In the genomic region with DNA sequence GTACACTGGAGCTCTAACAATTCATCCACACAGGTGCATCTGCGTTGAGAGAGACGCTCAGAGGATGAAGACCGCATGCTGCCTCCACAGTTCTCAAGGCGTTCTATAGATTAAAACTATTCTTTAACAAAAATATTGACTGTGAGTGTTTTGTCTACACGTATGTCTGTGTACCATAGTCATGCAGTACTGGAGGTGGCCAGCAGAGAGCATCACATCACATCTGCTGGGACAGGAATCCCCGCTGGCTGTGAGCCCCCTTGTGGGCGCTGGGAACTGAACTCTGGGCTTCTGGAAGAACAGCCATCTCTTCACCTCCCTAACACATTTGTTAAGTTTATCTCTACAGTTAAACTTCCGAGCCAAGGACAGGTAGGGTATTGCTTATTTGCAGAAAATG, we compare ENCODE assay signal across 19 mouse cellular contexts. TPM values are rescaled to one million over a fixed set of nuclear protein-coding genes. Genes with fewer than 3 reads are reported as not detected.
A peak's percentile ranks its signal among the peaks of the same experiment; 100 is the strongest.
DNase-seq lines count a peak whose midpoint lies in the region; ATAC-seq and TF ChIP-seq lines count a peak whose summit lies in the region.
"Had no signal": no experiment of that assay in that cellular context is flagged by ENCODE, and none has a peak within 500 bp of the region (broad histone marks: within the 10 kb centered on the region; RNA-seq: fewer than 3 reads in every experiment).

No protein-coding gene starts in this region.

- no peaks in the 10 kb centered on the region for H3K27me3 ChIP-seq in stomach, postnatal 0 days (ENCODE audit: control insufficient read depth, insufficient read depth, low read length)
- H3K27me3 ChIP-seq: hindbrain, embryonic 12.5 days; lung, embryonic 15.5 days had no signal

- ATAC-seq in stomach, postnatal 0 days (ENCODE audit: low FRiP score, low TSS enrichment) = no peak

- no peak overlapping the region for H3K4me2 ChIP-seq in stomach, postnatal 0 days (replicated peaks; ENCODE audit: low read depth)
- H3K4me2 ChIP-seq: hindbrain, embryonic 12.5 days; lung, embryonic 15.5 days had no signal

- H3K27ac ChIP-seq in layer of hippocampus, adult 2 months = no peak overlapping the region
- H3K27ac ChIP-seq in ES-E14 (ENCODE audit: insufficient read depth, low read depth, low read length, poor library complexity, severe bottlenecking) = no peak overlapping the region
- no peak overlapping the region for H3K27ac ChIP-seq in stomach, postnatal 0 days (replicated peaks)
- H3K27ac ChIP-seq: hindbrain, embryonic 12.5 days; lung, embryonic 15.5 days had no signal

- H3K36me3 ChIP-seq in ES-E14 (ENCODE audit: control insufficient read depth, insufficient read depth, low read length, poor library complexity, severe bottlenecking) = no peaks in the 10 kb centered on the region
- H3K36me3 ChIP-seq in stomach, postnatal 0 days (ENCODE audit: control insufficient read depth, insufficient read depth, low read length) = no peaks in the 10 kb centered on the region
- H3K36me3 ChIP-seq: hindbrain, embryonic 12.5 days; lung, embryonic 15.5 days had no signal

- in situ Hi-C loops in ES-E14 (cut with MboI; ENCODE audit: low sequenced_read_pairs in 2 of 2, unreplicated experiment in 2 of 2) = no loop called here

- WGBS in stomach, postnatal 0 days = 80% methylated on average over 8 of the region's 8 CpGs

- H3K9me3 ChIP-seq in ES-E14 (ENCODE audit: control insufficient read depth, insufficient read depth, low read depth, low read length) = no peaks in the 10 kb centered on the region
- no peaks in the 10 kb centered on the region for H3K9me3 ChIP-seq in stomach, postnatal 0 days (ENCODE audit: control insufficient read depth, low read length)
- H3K9me3 ChIP-seq: hindbrain, embryonic 12.5 days; lung, embryonic 15.5 days had no signal

- no peak for TF ChIP-seq EP300 in stomach, postnatal 0 days (optimal IDR thresholded peaks at IDR 0.05)

- peak; percentile 58 for TF ChIP-seq CTCF in layer of hippocampus, adult 2 months (conservative IDR thresholded peaks at IDR 0.05)
- TF ChIP-seq CTCF in stomach, postnatal 0 days (IDR thresholded peaks at IDR 0.05; ENCODE audit: low read depth) = peak; percentile 42

- no peak overlapping the region for H3K4me3 ChIP-seq in layer of hippocampus, adult 2 months
- H3K4me3 ChIP-seq in ES-E14 (ENCODE audit: insufficient read depth in 1 of 2, low read depth in 1 of 2, low read length in 2 of 2, poor library complexity in 1 of 2, severe bottlenecking in 1 of 2) = no peak overlapping the region
- no peak overlapping the region for H3K4me3 ChIP-seq in stomach, postnatal 0 days (ENCODE audit: low read depth, low read length)
- H3K4me3 ChIP-seq: hindbrain, embryonic 12.5 days; lung, embryonic 15.5 days had no signal

- intact Hi-C loops in left cerebral cortex, postnatal 14 days (cut with DNase I) = no loop called here

- no peak for DNase-seq in layer of hippocampus, adult 2 months (ENCODE audit: low spot score in 2 of 2)
- no peak for DNase-seq in layer of hippocampus, postnatal 14 days (ENCODE audit: low spot score in 2 of 2)
- DNase-seq in thymus, postnatal 14 days = peak; percentile 32
- DNase-seq in thymus, adult 18-20 months = no peak
- DNase-seq in ES-E14 (ENCODE audit: low read depth, low spot score) = peak; percentile 78
- DNase-seq in stomach, postnatal 0 days (ENCODE audit: low spot score) = no peak
- no peak for DNase-seq in left cerebral cortex, postnatal 14 days (ENCODE audit: low spot score in 2 of 2)
- DNase-seq in cerebellum, postnatal 10 days = no peak
- DNase-seq: adrenal gland, adult 2 months; cerebellum, adult 9-10 months; kidney, adult 8-10 months; right cerebral cortex, adult 18-20 months had no signal

- H3K9ac ChIP-seq in ES-E14 (ENCODE audit: insufficient read depth, low read depth, low read length, poor library complexity, severe bottlenecking) = no peak overlapping the region
- no peak overlapping the region for H3K9ac ChIP-seq in stomach, postnatal 0 days (ENCODE audit: low read length)
- H3K9ac ChIP-seq: hindbrain, embryonic 12.5 days; lung, embryonic 15.5 days had no signal

- no peaks in the 10 kb centered on the region for H3K4me1 ChIP-seq in ES-E14 (ENCODE audit: control insufficient read depth in 2 of 2, insufficient read depth in 2 of 2, low read length in 2 of 2, poor library complexity in 1 of 2)
- no peaks in the 10 kb centered on the region for H3K4me1 ChIP-seq in stomach, postnatal 0 days (replicated peaks; ENCODE audit: control insufficient read depth, insufficient read depth)

TF ChIP-seq in ES-E14, 5 proteins besides CTCF, POLR2A, EP300 and RAD21:
- TF ChIP-seq CHD2 (IDR thresholded peaks at IDR 0.05; ENCODE audit: low read depth, low read length) = no peak
- 0 out of 2 replicates have a peak, but pooled peaks have one; percentile 44 for TF ChIP-seq HCFC1 (IDR thresholded peaks at IDR 0.05; ENCODE audit: borderline replicate concordance, insufficient read depth, low read length)
- 0 out of 2 replicates have a peak, but pooled peaks have one; percentile 32 for TF ChIP-seq ZNF384 (IDR thresholded peaks at IDR 0.05; ENCODE audit: low read depth, low read length)

RNA-seq across cellular contexts. Expression of gene Slpi, which starts 7.2 kb away (rescaled TPM):
- 1 to 10 TPM in 1 of 2 experiments, not detected in 1; 1.8 TPM for total RNA-seq in layer of hippocampus, adult 2 months (2021)
- 1 to 10 TPM; 1.2 to 2.0 TPM for total RNA-seq in layer of hippocampus, postnatal 14 days (2021)
- total RNA-seq in ES-E14 (2012; rRNA removed) = not detected in 2 replicates
- polyA plus RNA-seq in stomach, postnatal 0 days (2015; fragmentation: Nextera tagmentation; extraction: Ambion mirVana) = 4,305 and 4,348 TPM in 2 replicates
- not detected for total RNA-seq in left cerebral cortex, postnatal 14 days (2021)
- total RNA-seq: megakaryocyte-erythroid progenitor cell, adult 5-6 weeks had no signal

RNA-seq across cellular contexts. Expression of gene Rbpjl, which starts 21.2 kb away (rescaled TPM):
- total RNA-seq in layer of hippocampus, adult 2 months (2021) = under 1 TPM; 0.07 to 0.46 TPM
- total RNA-seq in layer of hippocampus, postnatal 14 days (2021) = under 1 TPM; 0.41 to 0.91 TPM
- total RNA-seq in ES-E14 (2012; rRNA removed) = 0.04 TPM in 1 of 2 replicates, not detected in the other
- polyA plus RNA-seq in stomach, postnatal 0 days (2015; fragmentation: Nextera tagmentation; extraction: Ambion mirVana) = 0.32 and 0.36 TPM in 2 replicates
- total RNA-seq in left cerebral cortex, postnatal 14 days (2021) = under 1 TPM; 0.32 to 0.42 TPM
- total RNA-seq: adrenal gland, adult 2 months; megakaryocyte-erythroid progenitor cell, adult 5-6 weeks had no signal
- polyA plus RNA-seq: adrenal gland, adult 2 months had no signal

RNA-seq across cellular contexts. Expression of gene Matn4, which starts 23.2 kb away (rescaled TPM):
- total RNA-seq in layer of hippocampus, adult 2 months (2021) = 10 to 100 TPM; 10.3 to 11.2 TPM
- 10 to 100 TPM; 21.2 to 21.6 TPM for total RNA-seq in layer of hippocampus, postnatal 14 days (2021)
- 1.7 and 2.3 TPM in 2 replicates for total RNA-seq in ES-E14 (2012; rRNA removed)
- 2.0 and 3.1 TPM in 2 replicates for polyA plus RNA-seq in stomach, postnatal 0 days (2015; fragmentation: Nextera tagmentation; extraction: Ambion mirVana)
- 10 to 100 TPM; 13.4 to 15.0 TPM for total RNA-seq in left cerebral cortex, postnatal 14 days (2021)
- total RNA-seq: neutrophil, adult 5-6 weeks had no signal

RNA-seq across cellular contexts. Expression of gene Svs5, which starts 49.2 kb away (rescaled TPM):
- total RNA-seq in layer of hippocampus, adult 2 months (2021) = not detected
- not detected for total RNA-seq in layer of hippocampus, postnatal 14 days (2021)
- not detected in 2 replicates for total RNA-seq in ES-E14 (2012; rRNA removed)
- polyA plus RNA-seq in stomach, postnatal 0 days (2015; fragmentation: Nextera tagmentation; extraction: Ambion mirVana) = not detected in 2 replicates
- not detected for total RNA-seq in left cerebral cortex, postnatal 14 days (2021)
- total RNA-seq: gastrocnemius, postnatal 4 days; megakaryocyte-erythroid progenitor cell, adult 5-6 weeks; neutrophil, adult 5-6 weeks had no signal
- polyA plus RNA-seq: adrenal gland, adult 2 months; heart, embryonic 16.5 days; hindbrain, embryonic 12.5 days; limb, embryonic 11.5 days; lung, embryonic 15.5 days had no signal

Comparison
In these comparisons a context has a peak if more than half of its experiments do, and no peak if none do; other contexts are left out.
1. DNase-seq: peak in thymus, postnatal 14 days (single experiment) and ES-E14 (single experiment); none in layer of hippocampus, adult 2 months (0 of 2), layer of hippocampus, postnatal 14 days (0 of 2), thymus, adult 18-20 months (0 of 2), stomach, postnatal 0 days (single experiment), left cerebral cortex, postnatal 14 days (0 of 2) and cerebellum, postnatal 10 days (0 of 2).